Mouse (Mus musculus): ENCODE results near the gene Smtnl1.
A peak's percentile ranks its signal among the peaks of the same experiment; 100 is the strongest.

The Smtnl1 gene

DNA sequence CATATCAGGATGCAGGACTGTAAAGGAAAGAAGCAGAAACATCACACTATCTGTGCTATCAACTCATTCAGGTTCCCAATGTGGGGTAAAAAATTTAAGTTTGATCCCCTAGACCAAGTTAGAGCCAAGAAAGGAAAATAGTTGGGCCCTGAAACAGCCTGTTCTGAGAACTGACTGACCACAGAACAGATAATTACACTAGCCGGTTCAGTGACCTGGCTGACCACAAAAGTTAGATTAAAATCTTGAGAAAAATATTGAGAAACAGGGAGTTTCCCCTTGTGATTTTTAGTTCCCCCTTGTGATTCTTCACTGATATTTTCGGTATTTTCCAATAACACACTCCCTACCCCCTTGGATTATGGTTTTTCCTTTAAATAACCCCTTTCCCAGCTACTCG, 28.6 kb downstream of the Smtnl1 start:
- no peak for DNase-seq (ENCODE audit: extremely low spot score)

DNA sequence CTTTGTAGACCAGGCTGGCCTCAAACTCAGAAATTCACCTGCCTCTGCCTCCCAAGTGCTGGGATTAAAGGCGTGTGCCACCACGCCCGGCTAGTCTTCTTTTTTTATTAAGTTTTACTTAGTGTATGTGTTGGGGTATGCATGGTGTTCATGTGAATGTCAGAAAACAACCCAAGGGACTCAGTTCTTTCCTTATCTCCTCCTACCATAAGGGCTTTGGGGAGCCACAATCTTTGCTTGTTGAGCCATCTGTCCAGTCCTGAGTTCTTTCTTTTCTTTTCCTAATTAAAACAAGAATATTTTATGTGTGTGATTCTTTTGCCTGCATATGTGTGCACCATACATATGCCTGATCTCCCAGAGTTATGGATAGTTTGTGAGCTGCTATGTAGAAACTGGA, 29.3 kb downstream of the Smtnl1 start:
- DNase-seq (ENCODE audit: extremely low spot score) = no peak

DNA sequence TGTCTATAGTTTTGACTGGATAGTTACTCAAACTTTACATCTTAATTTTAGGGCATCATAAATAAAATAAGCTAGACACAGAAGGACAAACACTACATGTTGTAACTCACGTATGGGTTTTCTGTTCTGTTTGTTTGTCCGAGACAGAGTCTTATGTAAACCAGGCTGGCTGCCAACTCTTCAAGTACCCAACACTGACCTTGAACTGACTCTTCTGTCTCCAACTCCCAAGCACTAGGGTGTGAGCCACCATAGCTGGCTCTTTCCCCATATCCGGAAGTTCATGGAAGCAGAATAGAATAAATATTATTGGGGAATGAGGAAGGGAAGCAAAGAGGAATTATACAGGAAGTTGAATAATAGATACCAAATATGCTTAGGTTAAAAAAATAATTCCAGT, 29.9 kb downstream of the Smtnl1 start:
- DNase-seq (ENCODE audit: extremely low spot score) = no peak

DNA sequence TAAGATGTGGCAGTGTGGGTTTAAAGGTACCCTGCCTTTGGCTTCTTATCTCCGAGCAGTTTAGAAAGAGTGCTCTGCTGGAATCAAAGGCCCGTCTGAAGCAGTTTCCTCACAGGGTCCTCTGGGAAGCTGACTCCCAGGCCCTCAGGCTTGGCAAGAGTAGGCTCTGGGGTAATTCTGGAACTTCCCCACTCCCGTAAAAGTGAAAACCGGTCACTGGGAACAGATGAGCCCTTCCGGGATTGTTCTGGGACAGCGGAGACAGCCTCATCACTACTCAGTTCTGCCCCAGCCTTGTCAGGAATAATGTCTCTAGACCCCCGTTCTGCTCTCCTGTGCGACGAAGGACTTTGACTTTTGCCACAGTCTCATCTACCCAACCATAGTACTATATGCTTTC, 32.0 kb downstream of the Smtnl1 start:
- DNase-seq (ENCODE audit: extremely low spot score) = no peak

DNA sequence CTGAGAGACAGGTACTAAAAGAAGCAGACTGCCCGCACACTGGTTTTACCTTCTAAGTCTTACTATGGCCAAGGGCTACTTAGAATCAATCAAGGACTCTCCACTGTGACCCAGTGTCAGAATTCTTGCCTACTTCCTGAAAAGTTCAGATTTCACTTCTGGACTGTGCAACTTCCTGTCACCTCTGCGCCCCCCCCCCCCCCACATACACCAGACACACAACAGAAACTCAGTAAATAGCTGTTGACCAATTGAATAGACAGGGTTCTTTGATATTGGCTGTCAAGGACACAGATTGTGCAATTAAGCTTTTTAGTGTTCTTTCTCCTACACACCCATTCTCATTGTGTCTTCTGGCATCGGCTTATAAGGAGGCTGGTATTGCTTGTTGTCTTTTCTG, 34.1 kb downstream of the Smtnl1 start:
- DNase-seq (ENCODE audit: extremely low spot score) = no peak

DNA sequence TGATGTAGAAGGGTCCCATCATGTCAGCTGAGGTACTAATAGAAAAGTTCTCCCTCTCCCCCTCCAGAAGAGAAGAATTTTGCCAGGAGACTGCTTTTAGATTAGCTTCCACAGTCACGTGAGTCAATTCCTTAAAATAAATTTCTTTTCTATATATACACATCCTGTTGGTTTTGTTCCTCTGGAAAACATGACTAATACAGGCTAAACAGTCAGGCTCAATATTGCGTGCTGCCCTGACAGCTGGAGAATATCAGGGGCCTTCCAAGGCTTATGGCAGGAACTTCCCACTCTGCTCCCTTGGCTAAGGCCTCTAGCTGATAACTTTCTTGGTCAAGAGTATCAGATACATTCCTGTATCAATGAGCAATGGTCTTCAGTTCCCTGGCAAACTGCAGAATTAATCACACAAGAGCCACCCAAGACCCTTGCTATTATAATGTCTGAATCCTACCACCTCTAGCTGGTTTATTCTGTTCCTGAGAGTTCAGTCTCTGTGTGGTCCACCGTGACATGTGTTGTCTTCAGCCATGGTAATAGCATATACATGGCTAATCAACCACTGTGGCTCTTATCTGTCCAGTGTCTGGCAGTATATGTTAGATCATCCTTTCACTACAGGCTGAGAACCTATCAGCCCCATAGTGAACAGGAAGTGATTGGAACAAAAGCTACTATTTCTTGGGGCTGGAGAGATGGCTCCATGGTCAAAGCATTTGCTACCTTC, 38.4 kb downstream of the Smtnl1 start:
- no peak for DNase-seq (ENCODE audit: extremely low spot score)

DNA sequence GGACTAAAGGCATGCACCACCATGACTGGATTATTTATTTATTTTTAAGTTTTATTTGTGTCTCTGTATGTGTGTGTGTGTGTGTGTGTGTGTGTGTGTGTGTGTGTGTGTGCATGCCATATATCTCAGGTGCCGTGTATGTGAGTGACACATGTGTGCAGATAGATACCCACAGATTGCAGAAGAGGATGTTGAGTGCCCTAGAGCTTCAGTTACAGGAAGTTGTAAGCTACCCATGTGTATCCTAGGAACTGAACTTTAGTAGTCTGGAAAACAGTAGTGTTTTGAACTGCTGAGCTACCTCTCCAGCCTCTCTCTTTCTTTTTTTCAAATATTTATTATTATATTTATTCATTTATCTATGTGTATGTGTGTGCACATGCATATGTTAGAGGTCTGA, 39.1 kb downstream of the Smtnl1 start:
- DNase-seq (ENCODE audit: extremely low spot score) = no peak

DNA sequence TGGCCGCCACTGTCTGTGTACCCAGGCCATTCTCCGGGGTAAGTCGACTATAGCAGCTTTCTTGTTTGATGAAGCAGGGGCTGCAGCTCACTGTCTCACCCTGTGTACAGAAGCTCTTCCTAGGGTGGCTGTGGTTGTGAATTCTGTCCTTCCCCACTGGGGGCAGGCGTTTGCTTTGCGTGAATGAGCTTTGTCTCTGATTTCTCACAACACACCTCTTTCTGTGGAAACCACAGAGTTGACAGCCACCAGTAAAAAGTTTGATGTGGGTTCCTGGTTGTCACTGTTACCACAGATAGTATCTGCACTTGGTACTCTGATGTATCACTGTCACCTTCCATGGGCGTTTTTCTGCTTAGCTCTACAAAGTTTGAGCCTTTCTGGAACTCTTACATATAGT, 43.2 kb downstream of the Smtnl1 start:
- DNase-seq (ENCODE audit: extremely low spot score) = no peak

DNA sequence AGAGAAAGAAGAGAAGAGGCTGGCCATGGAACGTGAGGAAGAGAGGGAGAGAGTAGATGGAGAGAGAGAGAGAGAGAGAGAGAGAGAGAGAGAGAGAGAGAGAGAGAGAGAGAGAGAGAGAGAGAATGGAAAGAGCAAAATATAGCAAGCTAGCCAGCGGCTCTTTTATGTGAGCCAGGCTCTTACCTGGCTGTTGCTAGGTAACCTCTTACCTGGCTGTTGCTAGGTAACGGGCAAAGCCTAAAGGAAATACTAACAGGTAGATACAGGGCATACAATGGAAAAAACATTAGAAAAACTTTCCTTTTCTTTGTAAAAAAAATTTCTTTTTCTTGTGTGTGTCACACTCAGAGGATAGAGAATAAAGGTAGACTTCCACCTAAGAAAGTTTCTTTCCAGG, 44.7 kb downstream of the Smtnl1 start:
- DNase-seq (ENCODE audit: extremely low spot score) = no peak

DNA sequence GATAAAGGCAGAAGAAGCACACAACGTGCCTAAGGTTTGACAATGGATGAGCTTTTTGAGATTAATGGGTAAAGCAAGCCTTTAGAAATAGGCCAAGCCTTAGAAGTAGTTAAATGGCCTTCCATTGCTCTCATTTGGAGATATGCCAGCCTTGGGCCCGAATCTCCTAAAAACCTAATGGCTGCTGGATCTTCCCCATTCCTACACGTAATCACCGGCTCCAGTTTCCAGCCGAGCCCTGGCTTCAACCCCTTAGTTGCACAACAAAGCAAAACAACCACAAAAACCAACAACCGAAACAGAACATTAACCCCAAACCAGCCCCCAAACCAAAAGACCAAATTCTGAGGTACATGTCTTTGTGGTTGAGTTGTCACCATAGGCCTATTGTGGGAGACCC, 46.8 kb downstream of the Smtnl1 start:
- no peak for DNase-seq (ENCODE audit: extremely low spot score)

DNA sequence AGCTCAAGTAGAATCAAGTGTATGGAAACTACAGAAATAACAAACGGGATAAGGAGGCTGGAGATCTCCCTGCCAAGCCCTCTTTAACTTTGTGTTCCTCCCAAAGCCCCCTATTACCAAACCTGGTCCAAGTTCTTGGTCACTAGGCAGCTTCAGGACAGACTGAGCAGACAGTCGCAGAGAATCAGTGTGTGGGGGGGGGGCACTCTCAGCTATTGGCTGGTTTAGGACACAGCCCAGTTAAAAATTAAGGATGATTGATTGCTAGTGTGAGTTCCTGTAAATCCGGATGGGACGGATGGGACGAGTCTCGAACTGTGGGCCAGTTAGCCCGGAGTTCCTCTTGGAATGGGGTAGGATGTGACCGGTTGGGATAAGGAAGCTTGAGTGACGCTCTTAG, 47.2 kb downstream of the Smtnl1 start, which contains the start of gene Serping1:
Serping1 (minus strand) TSS at position 204 of the 400 bp plus-strand sequence.
- DNase-seq (ENCODE audit: extremely low spot score) = peak; percentile 32

DNA sequence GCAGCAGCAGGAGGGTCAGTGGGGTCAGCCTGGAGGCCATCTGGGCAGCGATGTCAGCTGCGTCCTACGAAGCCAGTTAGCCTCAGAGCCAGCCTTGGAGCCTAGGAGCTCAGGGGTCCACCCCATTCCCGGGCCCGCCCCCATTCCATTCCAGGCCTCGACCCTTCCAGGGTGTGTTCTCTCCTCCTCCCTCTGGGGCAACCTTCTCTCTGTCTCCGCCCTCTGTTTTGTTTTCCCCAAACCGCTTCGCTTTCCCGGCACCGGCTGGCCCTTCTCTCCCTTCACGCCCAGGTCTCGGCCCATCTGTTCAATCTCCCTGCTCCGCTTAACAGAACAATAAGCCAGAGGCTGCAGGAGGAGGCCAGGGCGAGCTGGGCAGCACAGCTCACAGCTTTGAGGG, 47.7 kb downstream of the Smtnl1 start:
- peak; percentile 91 for DNase-seq (ENCODE audit: extremely low spot score)

DNA sequence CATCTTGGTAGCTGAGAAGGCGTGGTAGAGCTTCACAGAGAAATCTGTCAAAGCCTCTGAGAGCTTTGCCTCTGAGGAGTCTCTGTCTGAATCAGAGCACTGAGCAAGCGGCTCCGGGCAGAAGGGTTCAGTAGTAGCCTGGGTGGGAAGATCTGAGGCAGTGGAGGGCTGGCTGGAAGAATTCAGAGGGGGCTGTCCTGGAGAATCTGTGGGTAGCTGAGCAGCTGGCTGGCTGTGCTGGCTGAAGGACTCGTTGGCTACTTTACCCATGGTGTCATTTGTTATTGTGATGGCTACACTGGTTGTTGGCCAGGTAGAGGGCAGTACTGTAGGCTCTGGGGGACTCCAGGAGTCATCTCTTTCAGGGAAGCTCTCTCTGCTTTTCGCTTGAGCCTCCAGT, 49.3 kb downstream of the Smtnl1 start:
- no peak for DNase-seq (ENCODE audit: extremely low spot score)

DNA sequence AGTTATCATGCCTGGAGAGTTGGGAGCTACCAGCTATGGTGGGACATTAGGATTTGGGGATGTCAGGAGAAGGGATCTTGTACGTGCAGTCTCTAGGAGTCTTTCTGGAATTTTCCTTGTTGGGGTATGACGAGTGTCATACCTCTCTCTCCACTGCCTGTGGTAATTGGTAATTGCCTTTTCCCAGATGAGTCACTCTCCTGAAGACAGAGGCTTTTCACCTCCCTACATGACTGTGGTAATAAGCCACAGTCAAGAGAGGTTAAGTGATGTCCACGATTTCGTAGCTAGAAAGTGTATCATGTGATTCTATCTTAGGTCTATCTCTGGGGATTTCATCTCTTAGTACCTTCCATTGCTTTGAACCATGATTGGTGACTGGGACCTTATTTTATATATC, 50.0 kb downstream of the Smtnl1 start:
- no peak for DNase-seq (ENCODE audit: extremely low spot score)

DNA sequence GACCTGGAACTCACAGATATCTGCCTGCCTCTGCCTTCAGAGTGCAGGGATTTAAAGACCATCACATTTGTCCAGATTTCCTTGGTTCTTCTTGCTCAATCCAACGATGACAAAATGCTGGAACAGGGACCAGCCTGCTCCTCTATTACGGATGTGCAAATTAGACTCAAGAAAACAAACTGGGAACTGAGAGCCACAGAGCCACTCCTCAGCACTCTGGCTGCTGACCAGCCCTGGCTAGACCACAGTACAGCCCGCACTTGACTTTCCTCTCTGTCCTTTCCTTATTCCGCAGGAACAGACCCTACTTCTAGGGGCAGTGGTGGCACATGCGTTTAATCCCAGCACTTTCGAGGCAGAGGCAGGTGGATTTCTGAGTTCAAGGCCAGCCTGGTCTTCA, 52.0 kb downstream of the Smtnl1 start:
- DNase-seq (ENCODE audit: extremely low spot score) = no peak

DNA sequence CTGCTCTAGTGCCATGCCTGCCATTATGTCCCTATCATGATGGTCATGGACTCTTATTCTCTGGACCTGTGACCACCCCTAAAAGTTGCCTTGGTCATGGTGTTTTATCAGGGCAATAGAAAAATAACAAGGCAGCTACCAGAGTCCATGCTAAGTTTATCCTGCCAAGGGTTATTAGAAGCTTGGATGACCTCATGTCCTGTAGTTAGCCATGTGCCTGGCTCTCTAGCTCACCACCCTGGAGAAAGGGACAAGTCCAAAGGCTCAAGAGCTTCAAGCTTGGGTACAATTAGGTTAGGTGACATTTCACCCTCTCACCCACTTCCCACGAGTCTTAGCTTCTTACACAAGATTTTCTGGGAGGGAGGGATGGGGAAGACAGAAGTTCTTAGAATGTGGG, 59.6 kb downstream of the Smtnl1 start:
- DNase-seq (ENCODE audit: extremely low spot score) = no peak

DNA sequence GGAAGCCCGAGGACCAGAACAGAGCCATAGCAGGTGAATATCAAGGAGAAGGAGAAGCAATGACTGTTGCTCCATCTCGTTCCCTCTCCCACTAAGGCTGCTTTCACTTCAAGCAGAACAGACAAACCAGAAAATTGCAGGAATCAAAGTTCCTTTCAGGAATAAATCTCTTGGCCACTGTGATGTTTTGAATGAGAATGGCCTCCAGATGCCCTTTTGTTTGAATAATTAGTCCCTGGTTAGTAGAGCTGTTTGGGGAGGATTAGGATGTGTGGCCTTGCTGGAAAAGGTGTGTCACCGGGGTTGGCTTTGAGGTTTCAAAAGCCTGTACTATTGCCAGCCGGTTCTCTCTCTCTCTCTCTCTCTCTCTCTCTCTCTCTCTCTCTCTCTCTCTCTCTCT, 60.2 kb downstream of the Smtnl1 start:
- DNase-seq (ENCODE audit: extremely low spot score) = no peak

DNA sequence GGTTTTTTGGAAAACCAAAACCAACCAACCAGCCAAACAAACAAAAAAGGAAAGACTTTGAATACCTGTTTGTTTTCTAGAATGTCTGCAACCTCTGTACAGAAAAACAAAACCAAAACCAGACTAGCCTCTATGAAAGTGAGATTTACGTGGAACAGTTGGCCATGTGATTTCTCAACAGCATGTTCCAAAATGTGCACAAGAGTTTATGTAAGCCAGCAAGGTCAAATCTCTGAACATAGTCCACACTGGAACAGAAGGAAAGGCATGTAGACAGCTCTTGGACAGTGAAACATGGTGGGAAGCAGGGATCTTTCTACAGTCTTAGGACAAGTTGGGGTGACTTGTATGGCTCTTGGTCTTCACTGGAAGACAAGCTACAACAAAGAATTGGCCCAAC, 60.6 kb downstream of the Smtnl1 start:
- DNase-seq (ENCODE audit: extremely low spot score) = no peak

DNA sequence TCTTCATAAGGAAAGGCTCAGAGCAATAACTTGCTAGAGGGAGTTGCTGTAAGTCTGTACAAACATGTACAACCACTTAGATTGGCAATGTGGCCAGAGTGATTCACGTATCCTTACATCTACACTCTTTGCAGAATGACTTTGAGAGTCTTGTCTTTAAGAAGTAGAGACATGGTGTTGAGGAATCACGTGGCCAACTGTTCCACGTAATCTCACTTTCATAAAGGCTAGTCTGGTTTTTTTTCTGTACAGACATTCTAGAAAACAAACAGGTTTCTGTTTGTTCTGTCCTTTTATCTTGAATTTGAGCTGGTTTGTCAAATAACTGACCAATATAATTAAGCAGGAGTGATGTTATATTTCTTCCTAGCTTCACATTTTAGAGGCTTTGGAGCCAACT, 61.1 kb downstream of the Smtnl1 start:
- DNase-seq (ENCODE audit: extremely low spot score) = no peak

All from embryo, embryonic 9.5 days (tissue).